Mouse (Mus musculus) testis, adult 2 months (tissue): ENCODE results near the gene Lmod2.

Experiments
- CTCF ChIP-seq: fragments of 200-500 bp; IDR thresholded peaks from 2 replicates; pipeline ENCODE4 v1.5.1; 2012; ENCODE audit warnings: low read depth, mild to moderate bottlenecking, inconsistent platforms, low read length, moderate library complexity; ENCODE audit not compliant: control insufficient read depth, insufficient read depth, insufficient replicate concordance
- POLR2A ChIP-seq: fragments of 200-500 bp; IDR thresholded peaks from 2 replicates; pipeline ENCODE4 v1.6.1; 2012; ENCODE audit warnings: low read depth, mild to moderate bottlenecking, inconsistent platforms, low read length, moderate library complexity; ENCODE audit not compliant: control insufficient read depth

GRCm38 (mm10) chr6:24572431-24572830 is 25.1 kb upstream of the Lmod2 start:
- TF ChIP-seq CTCF (no peak), POLR2A (no peak)
